Mouse (Mus musculus) liver, embryonic 16.5 days (tissue): ENCODE measurements around the gene Lancl1. TPM values are rescaled to one million over a fixed set of nuclear protein-coding genes. Genes with fewer than 3 reads are reported as not detected.

Source experiments
- ATAC-seq: fragments of 200-750 bp; cut with Nextera tagmentation; 2 replicates; pipeline ENCODE4 v1.8.0; 2017; ENCODE audit warnings: low read depth, mild to moderate bottlenecking, moderate number of reproducible peaks, moderate library complexity
- H3K27ac ChIP-seq: fragments of 300-500 bp; sonication (generic); 2 replicates; pipeline ENCODE4 v1.5.1; 2014; ENCODE audit warnings: mild to moderate bottlenecking, low read length
- H3K27me3 ChIP-seq: fragments of 300-500 bp; sonication (generic); 2 replicates; pipeline ENCODE4 v1.6.1; 2014; ENCODE audit warnings: low read depth, low read length, mixed read lengths; ENCODE audit not compliant: control insufficient read depth, insufficient read depth
- H3K36me3 ChIP-seq: fragments of 300-500 bp; sonication (generic); 2 replicates; pipeline ENCODE4 v1.6.1; 2014; ENCODE audit warnings: mild to moderate bottlenecking; ENCODE audit not compliant: control insufficient read depth, insufficient read depth
- H3K4me1 ChIP-seq: fragments of 300-500 bp; sonication (generic); 2 replicates; pipeline ENCODE4 v1.6.1; 2014; ENCODE audit warnings: low read depth, low read length, mixed read lengths; ENCODE audit not compliant: control insufficient read depth
- H3K4me2 ChIP-seq: fragments of 300-500 bp; sonication (generic); 2 replicates; pipeline ENCODE4 v1.6.1; 2014; ENCODE audit warnings: low read depth, low read length, mixed read lengths
- H3K4me3 ChIP-seq: fragments of 300-500 bp; sonication (generic); 2 replicates; pipeline ENCODE4 v1.5.1; 2014; ENCODE audit warnings: low read depth, mild to moderate bottlenecking, low read length
- H3K9ac ChIP-seq: fragments of 300-500 bp; sonication (generic); 2 replicates; pipeline ENCODE4 v1.6.1; 2014; ENCODE audit warnings: low read depth, low read length
- H3K9me3 ChIP-seq: fragments of 300-500 bp; sonication (generic); replicated peaks from 2 replicates; pipeline ENCODE4 v1.6.1; 2016; ENCODE audit warnings: low read length; ENCODE audit not compliant: control insufficient read depth
- WGBS: fragments of 180-500 bp; shearing (Covaris S2); extraction: QIAGEN DNeasy Blood & Tissue Kit; methylation state at CpG from one replicate; pipeline ENCODE4 v1.1.7; 2014; ENCODE audit not compliant: insufficient replicate concordance; 5-methylcytosine and 5-hydroxymethylcytosine counted together
- polyA plus RNA-seq: library from polyadenylated mRNA; unstranded; fragments of >200 nt; fragmentation: Nextera tagmentation; extraction: Ambion mirVana; gene quantifications from 2 replicates; pipeline ENCODE4 v1.2.1, GENCODE M21; 2015

The Lancl1 gene
- polyA plus RNA-seq, 1 experiment from 2014 or later = 21.0 TPM

- WGBS = 67% methylated on average over 1 of the region's 1 CpGs
- Histone ChIP-seq H3K9me3 (no peaks in the 10 kb centered on the region), H3K36me3 (no peaks in the 10 kb centered on the region), H3K27me3 (no peaks in the 10 kb centered on the region), H3K4me3 (no peak overlapping the region), H3K4me2 (no peak overlapping the region), H3K4me1 (peaks cover 7% of the 10 kb centered on the region), H3K9ac (no peak overlapping the region), H3K27ac (no peak overlapping the region)
- no peak for ATAC-seq
Observed at GRCm38 (mm10) chr1:67001367-67001766, 37.3 kb downstream of the Lancl1 start.

DNA sequence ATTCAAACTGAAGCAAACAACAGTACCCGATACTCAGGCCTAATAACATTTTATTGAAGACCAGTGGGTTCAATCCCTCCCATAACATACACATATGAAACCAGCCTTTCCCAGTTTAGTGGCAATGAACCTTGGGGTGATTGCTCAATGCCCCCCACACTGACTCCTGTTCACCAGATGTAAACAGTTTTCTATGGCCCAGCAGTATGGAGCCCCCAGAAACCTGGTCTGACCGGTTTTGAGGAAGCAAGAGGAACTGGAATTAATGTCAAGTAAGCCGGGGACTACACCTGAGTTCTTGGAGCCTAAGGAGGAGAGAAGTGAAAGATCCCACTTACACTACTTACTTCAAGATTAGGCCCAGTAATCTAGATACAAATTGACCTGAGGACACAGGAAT lies 38.2 kb downstream of the Lancl1 start:
- ATAC-seq = no peak
- Histone ChIP-seq H3K4me1 (peaks cover 7% of the 10 kb centered on the region), H3K36me3 (no peaks in the 10 kb centered on the region), H3K27me3 (no peaks in the 10 kb centered on the region), H3K9me3 (no peaks in the 10 kb centered on the region), H3K4me3 (no peak overlapping the region), H3K4me2 (no peak overlapping the region), H3K9ac (no peak overlapping the region), H3K27ac (no peak overlapping the region)
- WGBS = 69% methylated on average over 3 of the region's 3 CpGs

DNA sequence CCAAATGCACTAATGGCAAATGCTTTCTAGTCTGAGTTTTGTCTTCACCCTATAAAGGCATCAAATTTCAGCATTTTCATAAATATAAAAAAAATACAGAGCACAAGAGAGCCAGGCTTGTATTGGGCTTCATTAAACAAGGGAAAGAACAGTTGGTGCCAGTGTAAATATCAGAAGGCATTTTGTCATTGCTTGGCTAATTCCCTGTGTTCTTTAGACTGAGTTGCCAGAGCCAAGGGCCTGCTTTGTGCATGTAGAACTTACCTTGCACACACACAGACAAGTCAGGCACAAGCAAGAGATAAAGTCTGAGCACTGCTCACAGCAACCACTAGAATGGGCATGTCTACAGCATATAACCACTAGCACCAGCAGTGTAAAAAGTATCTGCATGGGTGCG lies 40.1 kb downstream of the Lancl1 start:
- no peaks in the 10 kb centered on the region for H3K27me3 ChIP-seq
- no peaks in the 10 kb centered on the region for H3K9me3 ChIP-seq
- H3K4me2 ChIP-seq = no peak overlapping the region
- no peak overlapping the region for H3K27ac ChIP-seq
- H3K4me3 ChIP-seq = no peak overlapping the region
- no peak overlapping the region for H3K9ac ChIP-seq
- 73% methylated on average over 1 of the region's 1 CpGs for WGBS
- ATAC-seq = no peak
- H3K36me3 ChIP-seq = no peaks in the 10 kb centered on the region
- H3K4me1 ChIP-seq = peaks cover 7% of the 10 kb centered on the region

- Histone ChIP-seq H3K4me2 (no peak overlapping the region), H3K27ac (no peak overlapping the region), H3K36me3 (no peaks in the 10 kb centered on the region), H3K4me1 (peaks cover 7% of the 10 kb centered on the region), H3K9ac (no peak overlapping the region), H3K4me3 (no peak overlapping the region), H3K27me3 (no peaks in the 10 kb centered on the region), H3K9me3 (no peaks in the 10 kb centered on the region)
- WGBS = 48% methylated on average over 4 of the region's 4 CpGs
- ATAC-seq = peak; percentile 52; the same call in 1 of the 2 replicates
Observed at GRCm38 (mm10) chr1:66998188-66998587, 40.5 kb downstream of the Lancl1 start.

GRCm38 (mm10) chr1:66996819-66997218 lies 41.9 kb downstream of the Lancl1 start:
- H3K4me3 ChIP-seq = no peak overlapping the region
- ATAC-seq = no peak
- no peaks in the 10 kb centered on the region for H3K9me3 ChIP-seq
- H3K36me3 ChIP-seq = no peaks in the 10 kb centered on the region
- WGBS = 57% methylated on average over 2 of the region's 2 CpGs
- H3K27me3 ChIP-seq = no peaks in the 10 kb centered on the region
- H3K27ac ChIP-seq = no peak overlapping the region
- H3K4me1 ChIP-seq = peaks cover 7% of the 10 kb centered on the region
- no peak overlapping the region for H3K9ac ChIP-seq
- no peak overlapping the region for H3K4me2 ChIP-seq

DNA sequence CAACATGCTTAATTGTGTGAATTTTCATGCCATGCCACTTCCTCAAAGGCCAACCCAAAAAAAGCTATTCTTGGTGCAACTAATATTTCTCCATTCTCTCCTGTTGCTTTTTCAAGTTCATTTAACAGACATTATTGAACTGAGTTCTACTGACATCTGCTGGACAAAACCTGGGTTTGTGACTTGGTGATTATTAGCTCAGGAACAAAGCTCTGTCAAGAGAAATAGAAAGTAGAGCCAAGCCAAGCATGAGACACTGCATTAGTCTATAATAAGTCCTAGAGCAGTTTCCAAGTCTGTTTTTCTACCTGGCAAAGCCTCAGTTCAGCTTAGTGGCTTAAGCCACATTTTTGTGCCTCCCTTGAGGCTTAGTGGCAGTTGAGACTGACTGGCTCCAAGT lies 45.9 kb downstream of the Lancl1 start:
- no peak overlapping the region for H3K4me3 ChIP-seq
- H3K9ac ChIP-seq = no peak overlapping the region
- no peak for ATAC-seq
- H3K27me3 ChIP-seq = no peaks in the 10 kb centered on the region
- H3K9me3 ChIP-seq = no peaks in the 10 kb centered on the region
- no peak overlapping the region for H3K4me2 ChIP-seq
- no peak overlapping the region for H3K27ac ChIP-seq
- no peaks in the 10 kb centered on the region for H3K36me3 ChIP-seq
- no peaks in the 10 kb centered on the region for H3K4me1 ChIP-seq

- WGBS = 43% methylated on average over 18 of the region's 18 CpGs
- ATAC-seq = peak; percentile 27; the same call in 1 of the 2 replicates
- no peak overlapping the region for H3K4me3 ChIP-seq
Observed at GRCm38 (mm10) chr1:66987558-66988190, 51.0 kb downstream of the Lancl1 start.

GRCm38 (mm10) chr1:66985906-66986305 lies 52.8 kb downstream of the Lancl1 start:
- no peak overlapping the region for H3K9ac ChIP-seq

More at GRCm38 (mm10) chr1:66987558-66988190, 51.0 kb downstream of the Lancl1 start:
- no peaks in the 10 kb centered on the region for H3K27me3 ChIP-seq
- H3K4me2 ChIP-seq = no peak overlapping the region; the same call in 1 of the 2 replicates
- H3K27ac ChIP-seq = no peak overlapping the region
- H3K9ac ChIP-seq = no peak overlapping the region
- H3K4me1 ChIP-seq = no peaks in the 10 kb centered on the region
- H3K9me3 ChIP-seq = no peaks in the 10 kb centered on the region
- H3K36me3 ChIP-seq = no peaks in the 10 kb centered on the region

DNA sequence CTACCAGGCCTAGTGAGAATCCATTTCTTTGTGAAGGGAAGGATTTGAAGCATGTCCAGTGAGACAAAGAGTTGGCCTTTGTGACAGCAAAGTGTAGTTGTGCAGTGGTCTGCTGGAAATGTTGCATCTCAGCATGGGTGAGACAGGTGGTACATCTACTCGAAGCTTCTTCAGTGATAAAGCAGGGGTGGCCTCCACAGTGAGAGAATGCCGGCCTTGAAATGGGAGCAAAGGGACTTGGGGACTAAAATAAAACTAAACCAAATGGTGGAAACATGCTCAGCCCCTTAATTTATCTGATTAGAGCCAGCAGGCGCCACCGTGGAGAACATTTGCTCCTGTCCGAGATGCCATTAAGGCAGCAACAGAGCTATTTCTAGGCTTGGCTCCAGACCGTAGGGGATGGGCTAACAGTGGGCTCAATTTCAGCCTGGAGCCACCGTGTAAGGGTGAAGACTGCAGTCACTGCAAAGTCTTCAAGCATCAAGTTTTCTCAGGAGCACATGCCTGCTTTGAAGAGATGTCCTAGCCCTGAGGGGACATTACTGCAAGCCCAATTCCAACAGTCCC lies 53.5 kb downstream of the Lancl1 start:
- no peaks in the 10 kb centered on the region for H3K27me3 ChIP-seq
- H3K36me3 ChIP-seq = no peaks in the 10 kb centered on the region
- H3K4me3 ChIP-seq = no peak overlapping the region
- no peak overlapping the region for H3K27ac ChIP-seq
- no peaks in the 10 kb centered on the region for H3K4me1 ChIP-seq
- H3K9me3 ChIP-seq = no peaks in the 10 kb centered on the region
- H3K4me2 ChIP-seq = no peak overlapping the region
- ATAC-seq = no peak
- H3K9ac ChIP-seq = no peak overlapping the region
- WGBS = 51% methylated on average over 7 of the region's 7 CpGs

More at GRCm38 (mm10) chr1:66985906-66986305, 52.8 kb downstream of the Lancl1 start:
- no peak for ATAC-seq
- no peak overlapping the region for H3K4me2 ChIP-seq
- H3K4me1 ChIP-seq = no peaks in the 10 kb centered on the region
- no peak overlapping the region for H3K4me3 ChIP-seq
- H3K9me3 ChIP-seq = no peaks in the 10 kb centered on the region
- 65% methylated on average over 4 of the region's 4 CpGs for WGBS
- H3K27me3 ChIP-seq = no peaks in the 10 kb centered on the region
- no peaks in the 10 kb centered on the region for H3K36me3 ChIP-seq
- H3K27ac ChIP-seq = no peak overlapping the region
